Mouse (Mus musculus): Measurements from ENCODE around the gene Gabbr1. TPM values are rescaled to one million over a fixed set of nuclear protein-coding genes. Genes with fewer than 3 reads are reported as not detected.

Gene Gabbr1
- polyA plus RNA-seq, 1 experiment from 2014 or later, result 90.1 TPM

- no peaks in the 10 kb centered on the region for H3K9me3 ChIP-seq (replicated peaks)
- no peak overlapping the region for H3K9ac ChIP-seq (replicated peaks)
- ATAC-seq (ENCODE audit: low FRiP score), result no peak
- 86% methylated on average over 11 of the region's 11 CpGs for WGBS
- H3K4me3 ChIP-seq (replicated peaks), result no peak overlapping the region
- no peak overlapping the region for H3K4me2 ChIP-seq
- no peak overlapping the region for H3K27ac ChIP-seq (replicated peaks)
- H3K27me3 ChIP-seq (replicated peaks), result no peaks in the 10 kb centered on the region
- H3K4me1 ChIP-seq, result no peaks in the 10 kb centered on the region
- peaks cover 89% of the 10 kb centered on the region for H3K36me3 ChIP-seq
Measured at GRCm38 (mm10) chr17:37063686-37064495, 18.1 kb downstream of the Gabbr1 start.

- H3K4me3 ChIP-seq (replicated peaks), result no peak overlapping the region
- H3K4me1 ChIP-seq, result no peaks in the 10 kb centered on the region
- WGBS, result 98% methylated on average over 2 of the region's 2 CpGs
- H3K9me3 ChIP-seq (replicated peaks), result no peaks in the 10 kb centered on the region
- H3K27ac ChIP-seq (replicated peaks), result no peak overlapping the region
- ATAC-seq (ENCODE audit: low FRiP score), result no peak
- no peak overlapping the region for H3K4me2 ChIP-seq
- no peak overlapping the region for H3K9ac ChIP-seq (replicated peaks)
- no peaks in the 10 kb centered on the region for H3K27me3 ChIP-seq (replicated peaks)
- H3K36me3 ChIP-seq, result peaks cover 98% of the 10 kb centered on the region
Measured at GRCm38 (mm10) chr17:37065993-37066392, 20.2 kb downstream of the Gabbr1 start.

- WGBS, result 85% methylated on average over 1 of the region's 1 CpGs
- H3K4me1 ChIP-seq, result no peaks in the 10 kb centered on the region
- no peaks in the 10 kb centered on the region for H3K27me3 ChIP-seq (replicated peaks)
- no peak overlapping the region for H3K9ac ChIP-seq (replicated peaks)
- no peak overlapping the region for H3K27ac ChIP-seq (replicated peaks)
- no peak overlapping the region for H3K4me3 ChIP-seq (replicated peaks)
- no peaks in the 10 kb centered on the region for H3K9me3 ChIP-seq (replicated peaks)
- H3K36me3 ChIP-seq, result peaks cover 92% of the 10 kb centered on the region
- no peak for ATAC-seq (ENCODE audit: low FRiP score)
- H3K4me2 ChIP-seq, result no peak overlapping the region
Measured at GRCm38 (mm10) chr17:37067861-37068260, 22.1 kb downstream of the Gabbr1 start.

- H3K4me2 ChIP-seq, result no peak overlapping the region
- H3K4me1 ChIP-seq, result no peaks in the 10 kb centered on the region
- 89% methylated on average over 8 of the region's 8 CpGs for WGBS
- no peaks in the 10 kb centered on the region for H3K27me3 ChIP-seq (replicated peaks)
- no peak for ATAC-seq (ENCODE audit: low FRiP score)
- no peak overlapping the region for H3K27ac ChIP-seq (replicated peaks)
- no peak overlapping the region for H3K4me3 ChIP-seq (replicated peaks)
- no peaks in the 10 kb centered on the region for H3K9me3 ChIP-seq (replicated peaks)
- peaks cover 89% of the 10 kb centered on the region for H3K36me3 ChIP-seq
- H3K9ac ChIP-seq (replicated peaks), result no peak overlapping the region
Measured at GRCm38 (mm10) chr17:37070121-37070520, 24.4 kb downstream of the Gabbr1 start.

GRCm38 (mm10) chr17:37072080-37072729 lies 26.4 kb downstream of the Gabbr1 start:
- Histone ChIP-seq H3K36me3 (peaks cover 86% of the 10 kb centered on the region), H3K4me1 (no peaks in the 10 kb centered on the region)

GRCm38 (mm10) chr17:37072730-37073276 lies 27.0 kb downstream of the Gabbr1 start:
- Histone ChIP-seq H3K27me3 (replicated peaks) (no peaks in the 10 kb centered on the region), H3K9ac (replicated peaks) (no peak overlapping the region), H3K27ac (replicated peaks) (no peak overlapping the region; the same call in 1 of the 2 replicates), H3K9me3 (replicated peaks) (no peaks in the 10 kb centered on the region), H3K4me3 (replicated peaks) (no peak overlapping the region), H3K4me1 (no peaks in the 10 kb centered on the region), H3K36me3 (peaks cover 80% of the 10 kb centered on the region), H3K4me2 (no peak overlapping the region)
- ATAC-seq (ENCODE audit: low FRiP score), result no peak
- 38% methylated on average over 11 of the region's 11 CpGs for WGBS

More at GRCm38 (mm10) chr17:37072080-37072729, 26.4 kb downstream of the Gabbr1 start:
- Histone ChIP-seq H3K27ac (replicated peaks) (no peak overlapping the region), H3K4me2 (no peak overlapping the region), H3K9ac (replicated peaks) (no peak overlapping the region), H3K4me3 (replicated peaks) (no peak overlapping the region), H3K9me3 (replicated peaks) (no peaks in the 10 kb centered on the region), H3K27me3 (replicated peaks) (no peaks in the 10 kb centered on the region)
- peak; percentile 16; the same call in 1 of the 2 replicates for ATAC-seq (ENCODE audit: low FRiP score)
- WGBS, result 63% methylated on average over 12 of the region's 12 CpGs

GRCm38 (mm10) chr17:37075181-37075580 lies 29.4 kb downstream of the Gabbr1 start:
- H3K27ac ChIP-seq (replicated peaks), result no peak overlapping the region
- H3K4me2 ChIP-seq, result no peak overlapping the region
- no peak for ATAC-seq (ENCODE audit: low FRiP score)
- H3K4me1 ChIP-seq, result peaks cover 12% of the 10 kb centered on the region
- H3K36me3 ChIP-seq, result peaks cover 58% of the 10 kb centered on the region
- no peaks in the 10 kb centered on the region for H3K9me3 ChIP-seq (replicated peaks)
- no peak overlapping the region for H3K4me3 ChIP-seq (replicated peaks)
- H3K9ac ChIP-seq (replicated peaks), result no peak overlapping the region
- no peaks in the 10 kb centered on the region for H3K27me3 ChIP-seq (replicated peaks)
- WGBS, result 93% methylated on average over 6 of the region's 6 CpGs

- Histone ChIP-seq H3K9ac (replicated peaks) (no peak overlapping the region), H3K36me3 (peaks cover 52% of the 10 kb centered on the region), H3K27me3 (replicated peaks) (no peaks in the 10 kb centered on the region), H3K27ac (replicated peaks) (no peak overlapping the region), H3K4me3 (replicated peaks) (no peak overlapping the region), H3K9me3 (replicated peaks) (no peaks in the 10 kb centered on the region), H3K4me1 (peaks cover 14% of the 10 kb centered on the region), H3K4me2 (no peak overlapping the region)
- no peak for ATAC-seq (ENCODE audit: low FRiP score)
- WGBS, result 98% methylated on average over 2 of the region's 2 CpGs
Measured at GRCm38 (mm10) chr17:37075766-37076165, 30.0 kb downstream of the Gabbr1 start.

GRCm38 (mm10) chr17:37078193-37078592 lies 32.4 kb downstream of the Gabbr1 start:
- H3K4me1 ChIP-seq, result peaks cover 14% of the 10 kb centered on the region
- H3K4me3 ChIP-seq (replicated peaks), result no peak overlapping the region
- H3K4me2 ChIP-seq, result no peak overlapping the region
- no peaks in the 10 kb centered on the region for H3K27me3 ChIP-seq (replicated peaks)
- no peaks in the 10 kb centered on the region for H3K9me3 ChIP-seq (replicated peaks)
- no peak overlapping the region for H3K9ac ChIP-seq (replicated peaks)
- ATAC-seq (ENCODE audit: low FRiP score), result no peak
- peaks cover 36% of the 10 kb centered on the region for H3K36me3 ChIP-seq
- 10% methylated on average over 1 of the region's 1 CpGs for WGBS
- no peak overlapping the region for H3K27ac ChIP-seq (replicated peaks)

- ATAC-seq (ENCODE audit: low FRiP score), result peak; percentile 23; the same call in 1 of the 2 replicates
- peaks cover 28% of the 10 kb centered on the region for H3K36me3 ChIP-seq
- 14% methylated on average over 2 of the region's 2 CpGs for WGBS
- no peak overlapping the region for H3K9ac ChIP-seq (replicated peaks)
- no peak overlapping the region for H3K4me3 ChIP-seq (replicated peaks)
- H3K27ac ChIP-seq (replicated peaks), result 0 out of 2 replicates have a peak overlapping the region, but pooled peaks have one; percentile 51
- H3K4me1 ChIP-seq, result peaks cover 14% of the 10 kb centered on the region
- H3K4me2 ChIP-seq, result no peak overlapping the region
- H3K9me3 ChIP-seq (replicated peaks), result no peaks in the 10 kb centered on the region
- no peaks in the 10 kb centered on the region for H3K27me3 ChIP-seq (replicated peaks)
Measured at GRCm38 (mm10) chr17:37078990-37079389, 33.2 kb downstream of the Gabbr1 start.

GRCm38 (mm10) chr17:37080119-37080518 lies 34.4 kb downstream of the Gabbr1 start:
- Histone ChIP-seq H3K27me3 (replicated peaks) (no peaks in the 10 kb centered on the region), H3K9me3 (replicated peaks) (no peaks in the 10 kb centered on the region), H3K9ac (replicated peaks) (no peak overlapping the region), H3K4me2 (no peak overlapping the region), H3K4me1 (peaks cover 14% of the 10 kb centered on the region), H3K36me3 (peaks cover 17% of the 10 kb centered on the region), H3K4me3 (replicated peaks) (no peak overlapping the region), H3K27ac (replicated peaks) (no peak overlapping the region)
- 16% methylated on average over 5 of the region's 5 CpGs for WGBS
- ATAC-seq (ENCODE audit: low FRiP score), result no peak

- H3K27me3 ChIP-seq (replicated peaks), result no peaks in the 10 kb centered on the region
- no peak overlapping the region for H3K4me2 ChIP-seq
- H3K4me1 ChIP-seq, result peaks cover 14% of the 10 kb centered on the region
- no peak overlapping the region for H3K9ac ChIP-seq (replicated peaks)
- no peak overlapping the region for H3K27ac ChIP-seq (replicated peaks)
- peaks cover 1% of the 10 kb centered on the region for H3K36me3 ChIP-seq
- no peak for ATAC-seq (ENCODE audit: low FRiP score)
- 90% methylated on average over 4 of the region's 4 CpGs for WGBS
- H3K9me3 ChIP-seq (replicated peaks), result no peaks in the 10 kb centered on the region
- no peak overlapping the region for H3K4me3 ChIP-seq (replicated peaks)
Measured at GRCm38 (mm10) chr17:37081659-37082058, 35.9 kb downstream of the Gabbr1 start.
